Mouse (Mus musculus): ENCODE measurements around the gene Ahcyl1. TPM values are rescaled to one million over a fixed set of nuclear protein-coding genes. Genes with fewer than 3 reads are reported as not detected.

The Ahcyl1 gene
- polyA plus RNA-seq, 1 experiment from 2014 or later: 110 TPM

DNA sequence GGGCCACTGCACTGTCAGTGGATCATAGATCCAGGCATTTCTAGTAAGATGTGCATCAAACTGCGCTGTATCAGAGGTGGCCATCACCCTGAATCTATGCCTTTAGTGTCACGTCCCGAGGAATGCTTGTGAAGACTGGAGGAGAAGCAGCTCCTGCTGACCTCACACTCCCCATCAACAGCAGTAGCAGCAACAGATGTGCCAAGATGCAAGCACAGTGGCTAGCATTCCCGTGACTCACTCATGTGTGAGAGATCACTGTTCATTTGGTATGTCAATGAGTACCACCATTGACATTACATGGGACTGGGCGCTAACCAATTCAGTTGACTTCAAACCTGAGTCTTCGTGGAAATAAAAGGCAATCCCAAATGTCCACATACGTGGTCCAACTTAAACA is 68.7 kb downstream of the Ahcyl1 start:
- Histone ChIP-seq H3K9ac (replicated peaks) (no peak overlapping the region), H3K4me3 (replicated peaks) (no peak overlapping the region), H3K4me1 (peaks cover 27% of the 10 kb centered on the region), H3K4me2 (no peak overlapping the region), H3K27ac (replicated peaks) (no peak overlapping the region), H3K27me3 (replicated peaks) (no peaks in the 10 kb centered on the region), H3K9me3 (replicated peaks) (no peaks in the 10 kb centered on the region), H3K36me3 (peaks cover 60% of the 10 kb centered on the region)
- ATAC-seq (ENCODE audit: low FRiP score): no peak
- WGBS: 93% methylated on average over 7 of the region's 7 CpGs

DNA sequence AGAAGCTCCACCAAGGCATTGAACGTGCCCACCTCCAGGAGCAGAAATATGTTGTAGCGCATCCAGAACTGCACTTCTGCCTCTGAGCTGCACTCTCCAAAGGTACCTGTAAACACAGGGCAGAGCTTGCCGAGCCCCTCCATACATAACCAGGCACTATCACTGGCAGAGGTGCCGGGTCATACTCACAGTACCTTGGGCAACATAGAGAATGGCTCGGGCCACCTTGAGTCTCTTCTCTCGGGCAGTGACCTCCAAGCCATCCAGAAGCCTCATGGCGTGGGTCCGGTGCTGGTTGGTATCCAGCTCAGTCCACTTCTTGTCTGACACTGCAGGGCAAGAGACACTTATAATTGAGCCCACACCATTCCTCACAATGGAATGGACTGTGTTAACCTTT is 69.6 kb downstream of the Ahcyl1 start:
- WGBS: 98% methylated on average over 8 of the region's 8 CpGs
- H3K9ac ChIP-seq (replicated peaks): no peak overlapping the region
- no peak for ATAC-seq (ENCODE audit: low FRiP score)
- H3K27ac ChIP-seq (replicated peaks): no peak overlapping the region
- no peak overlapping the region for H3K4me2 ChIP-seq
- H3K9me3 ChIP-seq (replicated peaks): no peaks in the 10 kb centered on the region
- peaks cover 24% of the 10 kb centered on the region for H3K4me1 ChIP-seq
- H3K36me3 ChIP-seq: peaks cover 69% of the 10 kb centered on the region
- H3K4me3 ChIP-seq (replicated peaks): no peak overlapping the region
- no peaks in the 10 kb centered on the region for H3K27me3 ChIP-seq (replicated peaks)

DNA sequence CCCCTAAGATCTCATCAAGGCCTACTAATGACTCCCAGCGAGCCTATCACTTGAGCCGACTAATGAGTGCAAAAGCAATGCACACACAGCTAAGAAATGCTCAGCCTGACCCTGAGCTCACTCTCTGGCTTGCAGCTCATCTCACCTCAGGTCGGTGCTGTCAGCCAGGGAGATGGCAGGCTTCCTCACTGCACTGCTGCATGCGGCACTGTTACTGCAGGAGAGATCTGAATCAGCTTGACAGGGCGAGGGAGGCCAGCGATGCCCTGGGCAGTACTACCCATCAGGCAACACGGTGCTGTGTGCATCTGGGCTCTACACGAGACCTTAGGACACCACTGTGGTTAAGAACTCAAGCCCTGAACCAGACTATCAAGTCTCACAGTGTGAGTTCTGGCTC is 70.8 kb downstream of the Ahcyl1 start:
- 91% methylated on average over 8 of the region's 8 CpGs for WGBS
- Histone ChIP-seq H3K4me2 (no peak overlapping the region), H3K9me3 (replicated peaks) (no peaks in the 10 kb centered on the region), H3K27ac (replicated peaks) (no peak overlapping the region), H3K27me3 (replicated peaks) (no peaks in the 10 kb centered on the region), H3K9ac (replicated peaks) (no peak overlapping the region), H3K4me1 (peaks cover 21% of the 10 kb centered on the region), H3K4me3 (replicated peaks) (no peak overlapping the region), H3K36me3 (peaks cover 81% of the 10 kb centered on the region)
- no peak for ATAC-seq (ENCODE audit: low FRiP score)

DNA sequence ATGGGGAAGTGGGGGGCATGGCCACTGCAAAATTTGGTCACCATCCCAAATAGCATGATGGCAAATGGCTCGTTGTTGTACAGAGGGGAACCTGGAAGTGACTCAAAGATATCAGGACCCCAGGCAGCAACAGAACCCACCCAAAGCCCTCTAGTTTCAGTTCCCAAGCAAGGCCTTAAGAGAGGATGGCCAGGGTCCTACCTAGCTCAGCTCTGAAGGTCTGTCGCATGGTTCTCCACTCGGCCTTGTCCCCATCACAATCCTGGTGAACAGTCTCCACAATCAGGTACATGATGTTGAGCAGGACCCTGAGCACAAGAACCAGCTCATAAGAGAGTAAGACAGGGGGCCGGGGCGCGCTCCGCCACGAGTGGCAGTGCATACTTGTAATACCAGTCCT is 71.9 kb downstream of the Ahcyl1 start:
- no peak overlapping the region for H3K4me2 ChIP-seq
- no peak overlapping the region for H3K9ac ChIP-seq (replicated peaks)
- WGBS: 98% methylated on average over 8 of the region's 8 CpGs
- H3K27me3 ChIP-seq (replicated peaks): no peaks in the 10 kb centered on the region
- peaks cover 10% of the 10 kb centered on the region for H3K4me1 ChIP-seq
- no peak overlapping the region for H3K27ac ChIP-seq (replicated peaks)
- H3K9me3 ChIP-seq (replicated peaks): no peaks in the 10 kb centered on the region
- no peak for ATAC-seq (ENCODE audit: low FRiP score)
- H3K4me3 ChIP-seq (replicated peaks): no peak overlapping the region
- H3K36me3 ChIP-seq: peaks cover 89% of the 10 kb centered on the region

DNA sequence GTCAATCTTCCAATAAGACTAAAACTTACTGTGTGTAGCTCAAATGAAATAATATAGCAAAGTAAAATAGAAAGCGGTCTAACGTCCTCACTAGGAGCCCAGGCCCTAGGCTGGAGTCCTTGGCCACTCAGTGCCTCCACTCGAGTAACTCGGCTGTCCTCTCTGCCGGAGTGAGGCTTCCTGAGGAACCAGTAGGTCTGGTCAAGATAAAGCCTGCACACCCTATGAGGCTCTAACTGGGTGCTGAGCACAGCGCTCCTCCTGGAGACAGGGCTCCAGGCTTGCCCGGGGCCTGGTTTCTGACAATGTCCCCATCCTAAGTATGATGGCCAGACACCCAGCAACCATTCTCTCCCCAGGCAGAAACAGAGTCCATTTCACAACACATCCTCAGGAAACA is 73.8 kb downstream of the Ahcyl1 start:
- Histone ChIP-seq H3K27me3 (replicated peaks) (no peaks in the 10 kb centered on the region), H3K9me3 (replicated peaks) (no peaks in the 10 kb centered on the region), H3K36me3 (peaks cover 96% of the 10 kb centered on the region), H3K4me2 (no peak overlapping the region), H3K9ac (replicated peaks) (no peak overlapping the region), H3K4me3 (replicated peaks) (no peak overlapping the region), H3K27ac (replicated peaks) (no peak overlapping the region), H3K4me1 (peaks cover 4% of the 10 kb centered on the region; the same call in 1 of the 2 replicates)
- WGBS: 97% methylated on average over 7 of the region's 7 CpGs
- no peak for ATAC-seq (ENCODE audit: low FRiP score)

DNA sequence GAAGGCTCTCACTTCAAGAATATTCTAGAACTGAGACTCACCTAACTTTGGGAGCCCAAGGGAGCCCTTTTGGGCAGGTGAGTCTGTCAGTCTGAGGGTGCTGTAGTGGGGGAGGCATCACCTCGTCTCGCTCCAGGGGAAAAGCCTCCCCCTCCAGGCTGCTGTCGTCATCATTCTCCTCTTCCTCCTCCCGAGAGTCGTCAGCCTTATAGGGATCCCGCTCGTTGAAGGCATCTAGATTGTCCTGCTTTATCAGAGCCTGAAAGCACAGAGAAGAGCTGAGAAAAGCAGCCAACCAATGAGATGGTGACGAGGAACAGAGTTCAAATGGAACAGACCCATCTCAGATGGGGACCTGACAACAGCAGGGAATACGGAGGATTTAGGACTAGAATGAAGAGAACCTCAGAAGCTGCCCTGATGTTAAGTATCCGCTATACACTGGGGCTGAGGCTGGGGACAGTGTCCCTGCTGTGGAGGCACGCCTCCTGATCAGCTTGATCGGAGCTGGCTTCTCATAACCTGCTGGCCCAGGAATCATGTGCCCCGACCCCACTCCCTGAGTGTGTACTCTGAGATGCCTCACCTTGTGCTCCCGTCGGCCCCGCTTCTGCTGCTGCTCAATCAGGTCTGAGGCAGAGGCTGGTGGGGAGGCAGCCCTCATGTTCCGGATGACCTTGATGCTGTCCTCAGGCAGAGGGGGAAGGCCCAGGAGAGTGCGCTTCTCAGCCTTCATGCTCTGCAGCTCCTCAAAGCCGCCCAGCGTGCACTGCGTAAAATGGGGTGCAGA is 74.9 kb downstream of the Ahcyl1 start:
- no peaks in the 10 kb centered on the region for H3K9me3 ChIP-seq (replicated peaks)
- H3K4me1 ChIP-seq: no peaks in the 10 kb centered on the region
- H3K36me3 ChIP-seq: peaks cover 96% of the 10 kb centered on the region
- H3K27ac ChIP-seq (replicated peaks): no peak overlapping the region
- no peaks in the 10 kb centered on the region for H3K27me3 ChIP-seq (replicated peaks)
- no peak overlapping the region for H3K4me3 ChIP-seq (replicated peaks)
- no peak overlapping the region for H3K4me2 ChIP-seq
- ATAC-seq (ENCODE audit: low FRiP score): no peak
- WGBS: 91% methylated on average over 21 of the region's 21 CpGs
- H3K9ac ChIP-seq (replicated peaks): no peak overlapping the region

DNA sequence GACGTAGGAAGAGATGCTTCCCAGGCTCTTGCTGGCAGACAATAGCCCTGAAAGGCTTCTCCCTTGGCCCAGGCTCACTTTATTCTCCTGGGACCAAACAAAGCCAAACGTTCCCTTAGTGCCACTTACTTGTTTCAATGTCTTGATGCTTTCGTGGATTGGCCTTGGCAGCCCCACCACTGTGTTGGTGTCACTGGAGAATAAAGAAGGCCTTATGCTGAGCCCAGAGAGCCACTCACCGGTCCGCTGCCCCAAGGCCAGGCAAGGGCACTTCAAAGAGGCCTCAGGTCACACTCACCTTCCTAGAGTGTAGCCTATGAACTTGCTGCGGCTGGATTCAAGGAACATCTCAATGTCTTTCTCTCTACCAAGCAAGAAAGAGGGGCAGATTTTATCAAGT is 76.4 kb downstream of the Ahcyl1 start:
- ATAC-seq (ENCODE audit: low FRiP score): no peak
- Histone ChIP-seq H3K27me3 (replicated peaks) (no peaks in the 10 kb centered on the region), H3K9me3 (replicated peaks) (no peaks in the 10 kb centered on the region), H3K9ac (replicated peaks) (no peak overlapping the region), H3K4me2 (no peak overlapping the region), H3K36me3 (peaks cover 96% of the 10 kb centered on the region), H3K27ac (replicated peaks) (no peak overlapping the region), H3K4me3 (replicated peaks) (no peak overlapping the region), H3K4me1 (no peaks in the 10 kb centered on the region)
- WGBS: 90% methylated on average over 6 of the region's 6 CpGs

- H3K27ac ChIP-seq (replicated peaks): no peak overlapping the region
- H3K36me3 ChIP-seq: peaks cover 96% of the 10 kb centered on the region
- no peaks in the 10 kb centered on the region for H3K9me3 ChIP-seq (replicated peaks)
- 0 out of 2 replicates have a peak, but pooled peaks cover under 1% of the 10 kb centered on the region for H3K4me1 ChIP-seq
- no peak overlapping the region for H3K4me3 ChIP-seq (replicated peaks)
- 98% methylated on average over 3 of the region's 3 CpGs for WGBS
- H3K27me3 ChIP-seq (replicated peaks): no peaks in the 10 kb centered on the region
- no peak overlapping the region for H3K9ac ChIP-seq (replicated peaks)
- no peak for ATAC-seq (ENCODE audit: low FRiP score)
- no peak overlapping the region for H3K4me2 ChIP-seq
These were observed 78.6 kb downstream of the Ahcyl1 start for GRCm38 (mm10) chr3:107617800-107618199.

Other genes starting within 250 kb of the Ahcyl1 start
- 9.1 TPM in 2 replicates for gene Kcnc4, start 237.0 kb downstream of the Ahcyl1 start, polyA plus RNA-seq (2015; fragmentation: Nextera tagmentation; extraction: Ambion mirVana)
- 13.9 and 16.9 TPM in 2 replicates for gene Slc6a17, start 178.5 kb downstream of the Ahcyl1 start, polyA plus RNA-seq (2015; fragmentation: Nextera tagmentation; extraction: Ambion mirVana)
- gene Ubl4b, start 141.5 kb downstream of the Ahcyl1 start, polyA plus RNA-seq (2015; fragmentation: Nextera tagmentation; extraction: Ambion mirVana): not detected in 2 replicates
- gene Alx3, start 101.5 kb downstream of the Ahcyl1 start, polyA plus RNA-seq (2015; fragmentation: Nextera tagmentation; extraction: Ambion mirVana): 0.09 TPM in 1 of 2 replicates, not detected in the other
- gene Gm10961, start 65.2 kb downstream of the Ahcyl1 start, polyA plus RNA-seq (2015; fragmentation: Nextera tagmentation; extraction: Ambion mirVana): not detected in 2 replicates
- 118 and 138 TPM in 2 replicates for gene Strip1, start 64.9 kb downstream of the Ahcyl1 start, polyA plus RNA-seq (2015; fragmentation: Nextera tagmentation; extraction: Ambion mirVana)
- gene Csf1, start 63.9 kb upstream of the Ahcyl1 start, polyA plus RNA-seq (2015; fragmentation: Nextera tagmentation; extraction: Ambion mirVana): 7.8 and 8.4 TPM in 2 replicates
- gene Eps8l3, start 180.7 kb upstream of the Ahcyl1 start, polyA plus RNA-seq (2015; fragmentation: Nextera tagmentation; extraction: Ambion mirVana): 6.3 TPM in 1 of 2 replicates, not detected in the other
- 222 and 263 TPM in 2 replicates for gene Gstm5, start 199.3 kb upstream of the Ahcyl1 start, polyA plus RNA-seq (2015; fragmentation: Nextera tagmentation; extraction: Ambion mirVana)
- gene Gstm7, start 235.3 kb upstream of the Ahcyl1 start, polyA plus RNA-seq (2015; fragmentation: Nextera tagmentation; extraction: Ambion mirVana): 42.2 and 50.6 TPM in 2 replicates
- gene Gstm6, start 247.2 kb upstream of the Ahcyl1 start, polyA plus RNA-seq (2015; fragmentation: Nextera tagmentation; extraction: Ambion mirVana): 9.0 and 10.6 TPM in 2 replicates

Measured in neural tube, embryonic 15.5 days (tissue).